Mouse (Mus musculus) heart, postnatal 25 days (tissue): ENCODE results near the gene Cdh1. TPM values are rescaled to one million over a fixed set of nuclear protein-coding genes. Genes with fewer than 3 reads are reported as not detected.

Source experiments
- DNase-seq: peaks from one replicate; pipeline ENCODE4 v3.0.0; 2022; ENCODE audit warnings: low spot score
- intact Hi-C: fragments of 180-260 bp; cut with DNase I; formaldehyde crosslinking; loops from one replicate; pipeline ENCODE4 v1.15.1; 2025
- total RNA-seq, 2 experiments: library from RNA; stranded (reverse); gene quantifications; 2 replicates each; pipeline ENCODE4 v1.2.3; 2021

Gene Cdh1
- total RNA-seq, 2 experiments from 2014 or later, result 0.06 to 0.08 TPM

DNA sequence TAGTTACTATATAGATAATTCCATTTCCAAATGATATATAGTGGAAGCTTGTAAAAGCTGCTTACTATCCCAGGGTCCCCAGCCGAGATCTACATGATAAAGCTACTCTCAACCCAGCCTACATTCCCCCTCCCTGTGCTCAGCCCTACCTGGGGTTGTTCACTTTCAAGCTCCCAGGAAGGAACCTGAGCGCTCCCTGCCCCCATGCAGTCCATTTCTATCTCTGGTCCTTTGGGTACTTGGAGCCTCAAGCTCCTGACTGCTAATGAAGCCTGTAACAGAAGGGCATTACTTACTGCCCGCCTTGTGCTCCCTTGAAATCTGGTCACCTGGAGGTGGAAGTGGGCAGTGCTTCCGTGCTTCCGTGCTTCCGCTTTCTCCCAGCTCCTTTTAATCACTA is 15.2 kb downstream of the Cdh1 start:
- intact Hi-C loops, result no loop called here
- DNase-seq, result no peak

DNA sequence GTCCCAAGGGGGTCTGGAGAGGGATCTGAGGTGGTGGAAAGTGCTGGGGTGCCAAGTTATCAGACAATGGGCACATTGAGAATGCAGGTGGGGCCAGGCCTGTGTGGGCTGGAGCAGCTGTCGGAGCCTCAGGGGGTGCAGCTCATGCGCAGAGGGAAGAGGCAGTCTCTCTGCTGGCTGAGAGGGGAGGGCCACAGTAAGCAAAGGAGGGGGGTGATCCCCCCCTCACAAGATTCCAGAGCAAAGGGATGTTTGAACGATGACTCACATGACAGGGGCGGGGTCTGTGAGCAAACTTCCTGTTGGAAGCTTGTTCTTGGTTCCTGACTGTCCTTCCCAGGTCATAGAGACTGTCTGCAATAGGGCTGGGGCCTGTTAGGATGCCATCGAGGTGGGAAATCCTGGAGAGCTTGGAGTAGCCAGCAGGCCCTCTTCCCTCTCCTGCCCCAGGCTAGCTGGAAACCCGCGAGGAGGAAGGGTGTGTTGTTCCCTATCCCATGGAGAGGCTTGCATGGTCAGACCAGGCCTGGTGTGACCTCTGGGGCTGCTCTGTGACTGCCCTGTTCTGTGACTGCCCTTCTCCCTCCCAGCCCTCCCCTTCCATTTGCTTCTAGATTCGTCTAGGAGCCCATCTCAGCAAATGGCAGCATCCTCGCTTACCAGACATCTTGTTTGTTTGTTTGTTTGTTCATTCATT is 16.5 kb downstream of the Cdh1 start:
- DNase-seq, result peak; percentile 13
- intact Hi-C loops, result no loop called here

DNA sequence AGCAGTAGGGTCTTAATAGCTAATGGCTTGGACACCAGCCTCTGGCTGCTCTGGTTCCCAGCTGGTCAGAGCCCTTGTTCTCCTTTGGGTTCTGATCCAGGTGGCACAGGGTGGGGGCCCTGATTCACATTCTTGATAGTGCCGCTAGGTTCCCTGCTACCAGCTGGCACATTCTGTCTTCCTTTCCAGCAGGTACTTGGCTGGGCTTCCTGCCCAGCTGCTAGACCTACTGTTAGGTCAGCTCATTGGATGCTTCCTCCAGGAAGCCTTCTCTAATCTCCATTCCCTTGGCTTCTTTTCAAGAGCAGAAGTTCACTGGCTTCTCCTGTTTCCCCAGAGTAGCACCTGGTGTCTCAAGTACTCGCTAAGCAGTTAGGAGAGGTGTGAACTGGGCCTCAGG is 17.3 kb downstream of the Cdh1 start:
- no peak for DNase-seq
- intact Hi-C loops, result no loop called here

- intact Hi-C loops, result no loop called here
These were observed 19.9 kb downstream of the Cdh1 start for GRCm38 (mm10) chr8:106623016-106623415.

DNA sequence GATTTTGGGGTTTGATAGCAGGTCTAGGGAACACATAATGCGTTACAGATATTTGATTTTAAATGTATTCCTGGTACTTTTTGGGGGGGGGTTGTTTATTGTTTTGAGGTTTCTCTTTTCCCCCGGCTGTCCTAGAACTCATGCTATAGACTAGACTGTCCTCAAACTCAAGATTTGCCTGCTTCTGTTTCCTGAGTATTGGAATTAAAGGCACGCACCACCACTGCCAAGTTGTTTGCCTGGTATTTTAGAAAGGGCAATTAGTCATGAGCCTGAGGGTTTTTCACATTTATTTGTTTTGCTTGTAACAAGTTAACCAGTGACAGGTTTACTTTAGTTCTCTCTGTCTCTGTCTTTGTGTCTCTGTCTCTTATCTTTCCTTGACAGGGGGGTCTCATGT is 20.3 kb downstream of the Cdh1 start:
- intact Hi-C loops, result no loop called here
- DNase-seq, result no peak

More at GRCm38 (mm10) chr8:106623016-106623415, 19.9 kb downstream of the Cdh1 start:
- DNase-seq, result no peak

DNA sequence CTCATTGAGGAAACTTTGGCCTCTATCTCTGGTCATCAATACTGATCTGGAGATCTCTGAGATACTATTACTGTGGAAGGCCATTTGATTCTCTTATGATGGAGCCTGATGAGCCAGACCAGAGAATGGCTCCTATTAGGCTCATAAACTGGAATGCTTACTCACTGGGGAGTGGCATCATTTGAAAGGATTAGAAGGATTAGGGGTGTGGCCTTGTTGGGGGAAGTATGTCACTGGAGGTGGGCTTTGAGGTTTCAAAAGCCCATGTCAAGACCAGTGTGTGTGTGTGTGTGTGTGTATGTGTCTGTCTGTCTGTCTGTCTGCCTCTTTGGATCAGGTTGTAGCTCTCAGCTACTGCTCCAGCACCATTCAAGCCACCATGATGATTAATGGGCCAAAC is 20.8 kb downstream of the Cdh1 start:
- intact Hi-C loops, result no loop called here

DNA sequence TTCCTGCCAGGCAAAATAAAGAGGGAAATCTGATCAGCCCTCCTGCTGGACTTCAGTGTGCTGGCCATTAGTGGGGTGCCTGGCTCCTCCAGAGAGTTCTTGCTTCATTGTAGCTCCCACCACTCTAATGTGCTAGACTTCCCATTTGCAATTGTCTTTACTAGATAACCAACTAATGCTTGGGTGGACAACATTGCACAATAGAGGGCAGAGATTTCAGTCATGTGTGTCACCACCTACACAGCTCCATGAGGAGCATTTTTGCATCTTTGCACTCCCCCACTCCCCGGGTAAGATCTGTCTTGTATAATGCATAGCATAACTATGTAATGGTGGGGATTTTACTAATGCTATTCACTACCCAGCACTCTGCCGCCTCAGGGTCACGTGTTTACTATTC is 21.6 kb downstream of the Cdh1 start:
- intact Hi-C loops, result no loop called here

More for the DNA sequence above, 20.8 kb downstream of the Cdh1 start:
- DNase-seq, result no peak

GRCm38 (mm10) chr8:106626096-106626865 is 23.1 kb downstream of the Cdh1 start:
- intact Hi-C loops, result no loop called here
- no peak for DNase-seq

More for the DNA sequence above, 21.6 kb downstream of the Cdh1 start:
- DNase-seq, result no peak

GRCm38 (mm10) chr8:106628291-106628964 is 25.3 kb downstream of the Cdh1 start:
- DNase-seq, result no peak
- intact Hi-C loops, result no loop called here

- no peak for DNase-seq
- intact Hi-C loops, result no loop called here
These were observed 26.3 kb downstream of the Cdh1 start for GRCm38 (mm10) chr8:106629456-106629855.

GRCm38 (mm10) chr8:106631904-106632303 is 28.8 kb downstream of the Cdh1 start:
- intact Hi-C loops, result no loop called here

GRCm38 (mm10) chr8:106632650-106633049 is 29.5 kb downstream of the Cdh1 start:
- DNase-seq, result no peak
- intact Hi-C loops, result no loop called here

More at GRCm38 (mm10) chr8:106631904-106632303, 28.8 kb downstream of the Cdh1 start:
- DNase-seq, result no peak

DNA sequence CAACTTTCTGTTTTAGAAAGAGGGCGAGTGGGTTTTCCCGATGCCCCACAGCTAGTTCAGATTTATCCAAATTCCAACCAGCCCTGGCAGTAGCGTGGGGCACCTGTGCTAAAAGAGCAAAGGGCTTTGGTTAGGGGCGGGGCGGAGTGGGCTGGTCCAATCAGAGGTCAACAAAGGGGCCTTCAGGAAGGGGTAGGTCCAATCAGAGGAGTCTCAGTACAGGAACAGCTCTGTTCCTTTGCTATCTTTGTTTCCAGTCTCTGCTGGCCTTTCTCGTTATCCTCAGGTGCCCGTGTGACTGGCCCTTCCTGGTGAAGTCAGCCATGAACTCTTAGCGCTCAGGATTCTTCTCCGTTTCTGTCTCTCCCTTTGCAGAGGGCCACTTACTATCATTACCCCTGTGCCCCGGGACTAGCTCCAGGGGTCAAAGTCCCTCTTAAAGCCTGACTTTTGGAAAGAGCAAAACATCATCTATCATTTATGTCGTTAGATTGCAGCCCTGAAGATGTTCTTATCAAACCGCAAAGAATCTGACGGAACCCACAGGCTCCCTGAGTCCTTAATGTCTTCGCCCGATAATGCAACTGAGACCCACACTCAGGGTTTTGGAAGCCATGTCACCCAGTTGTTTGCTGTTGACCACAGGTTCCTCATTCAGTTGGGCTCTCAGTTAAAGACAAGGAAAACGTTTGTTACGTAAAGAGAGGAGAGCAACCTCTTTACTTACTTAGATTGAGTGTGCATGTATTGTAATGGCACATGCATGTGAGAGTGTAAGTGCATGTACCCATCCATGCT is 30.4 kb downstream of the Cdh1 start:
- intact Hi-C loops, result no loop called here
- DNase-seq, result no peak

- DNase-seq, result no peak
- intact Hi-C loops, result no loop called here
These were observed 32.1 kb downstream of the Cdh1 start for GRCm38 (mm10) chr8:106635284-106635683.

GRCm38 (mm10) chr8:106637446-106637845 is 34.3 kb downstream of the Cdh1 start:
- intact Hi-C loops, result no loop called here
- no peak for DNase-seq

- intact Hi-C loops, result no loop called here
- no peak for DNase-seq
These were observed 35.7 kb downstream of the Cdh1 start for GRCm38 (mm10) chr8:106638768-106639295.

- intact Hi-C loops, result no loop called here
- no peak for DNase-seq
These were observed 37.1 kb downstream of the Cdh1 start for GRCm38 (mm10) chr8:106640212-106640611.

GRCm38 (mm10) chr8:106640921-106641320 is 37.8 kb downstream of the Cdh1 start:
- DNase-seq, result no peak
- intact Hi-C loops, result no loop called here

- intact Hi-C loops, result no loop called here
These were observed 39.0 kb downstream of the Cdh1 start for GRCm38 (mm10) chr8:106642172-106642571.

DNA sequence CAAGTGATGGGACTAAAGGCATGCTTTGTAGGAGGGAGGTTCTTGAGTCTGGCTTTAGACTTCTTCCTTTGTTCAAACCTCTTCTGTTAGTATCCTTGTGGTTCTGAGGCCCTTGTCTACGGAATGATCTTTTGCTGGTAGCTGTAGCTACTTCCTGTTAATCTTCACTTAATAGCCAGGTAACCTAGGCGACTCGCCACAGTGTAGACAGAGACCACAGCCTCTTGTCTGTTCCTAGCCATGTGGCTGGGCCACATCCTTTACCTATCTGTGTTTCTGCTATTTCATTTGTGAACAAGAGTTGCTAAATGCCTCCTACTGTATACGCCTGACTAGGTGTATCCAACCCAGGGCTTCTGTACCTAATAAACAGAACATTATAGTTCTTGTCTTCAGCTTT is 39.9 kb downstream of the Cdh1 start:
- DNase-seq, result no peak
- intact Hi-C loops, result no loop called here

More at GRCm38 (mm10) chr8:106642172-106642571, 39.0 kb downstream of the Cdh1 start:
- DNase-seq, result no peak
